Mouse (Mus musculus) hindbrain, embryonic 11.5 days (tissue): ENCODE results near the gene Nr2e1. TPM values are rescaled to one million over a fixed set of nuclear protein-coding genes. Genes with fewer than 3 reads are reported as not detected.

ENCODE experiments used
- ATAC-seq: fragments of 200-750 bp; cut with Nextera tagmentation; 2 replicates; pipeline ENCODE4 v1.8.0; 2017; ENCODE audit warnings: mild to moderate bottlenecking, moderate TSS enrichment, moderate library complexity; ENCODE audit not compliant: low FRiP score
- DNase-seq: peaks from one replicate; pipeline ENCODE4 v3.0.0-alpha.2; 2015; ENCODE audit warnings: low spot score
- H3K27ac ChIP-seq: fragments of 300-500 bp; sonication (generic); 2 replicates; pipeline ENCODE4 v1.5.1; 2014; ENCODE audit warnings: mild to moderate bottlenecking, low read depth, low read length
- H3K27me3 ChIP-seq: fragments of 300-500 bp; sonication (generic); 2 replicates; pipeline ENCODE4 v1.6.1; 2014; ENCODE audit warnings: mild to moderate bottlenecking, low read length, moderate library complexity, mixed read lengths; ENCODE audit not compliant: control insufficient read depth, insufficient read depth
- H3K36me3 ChIP-seq: fragments of 300-500 bp; sonication (generic); 2 replicates; pipeline ENCODE4 v1.6.1; 2014; ENCODE audit warnings: mild to moderate bottlenecking, low read length, moderate library complexity, mixed read lengths; ENCODE audit not compliant: control insufficient read depth, insufficient read depth
- H3K4me1 ChIP-seq: fragments of 300-500 bp; sonication (generic); replicated peaks from 2 replicates; pipeline ENCODE4 v1.6.1; 2014; ENCODE audit warnings: low read length, mixed read lengths; ENCODE audit not compliant: control insufficient read depth, insufficient read depth
- H3K4me2 ChIP-seq: fragments of 300-500 bp; sonication (generic); replicated peaks from 2 replicates; pipeline ENCODE4 v1.6.1; 2014; ENCODE audit warnings: mild to moderate bottlenecking, low read depth, low read length
- H3K4me3 ChIP-seq: fragments of 300-500 bp; sonication (generic); 2 replicates; pipeline ENCODE4 v1.5.1; 2014; ENCODE audit warnings: low read depth, low read length
- H3K9ac ChIP-seq: fragments of 300-500 bp; sonication (generic); 2 replicates; pipeline ENCODE4 v1.6.1; 2014; ENCODE audit warnings: low read depth, low read length
- H3K9me3 ChIP-seq: fragments of 300-500 bp; sonication (generic); 2 replicates; pipeline ENCODE4 v1.6.1; 2016; ENCODE audit warnings: low read length; ENCODE audit not compliant: control insufficient read depth
- WGBS: fragments of 180-500 bp; shearing (Covaris S2); extraction: QIAGEN DNeasy Blood & Tissue Kit; methylation state at CpG from one replicate; pipeline ENCODE4 v1.1.7; 2014; 5-methylcytosine and 5-hydroxymethylcytosine counted together
- polyA plus RNA-seq: library from polyadenylated mRNA; unstranded; fragments of >200 nt; fragmentation: Nextera tagmentation; extraction: Ambion mirVana; gene quantifications from 2 replicates; pipeline ENCODE4 v1.2.1, GENCODE M21; 2014

Gene Nr2e1
- polyA plus RNA-seq, 1 experiment from 2014 or later: 0.71 TPM

- H3K4me1 ChIP-seq: peaks cover 24% of the 10 kb centered on the region
- peaks cover 97% of the 10 kb centered on the region for H3K27me3 ChIP-seq
- peaks cover 3% of the 10 kb centered on the region for H3K9me3 ChIP-seq
- H3K4me2 ChIP-seq: peak overlapping the region; percentile 27; the same call in 1 of the 2 replicates
- no peaks in the 10 kb centered on the region for H3K36me3 ChIP-seq
- WGBS: under 1% methylated on average over 31 of the region's 32 CpGs
- H3K4me3 ChIP-seq: peak overlapping the region; percentile 0
- ATAC-seq (no peak; the same call in 1 of the 2 replicates), DNase-seq (no peak)
- H3K9ac ChIP-seq: no peak overlapping the region
- no peak overlapping the region for H3K27ac ChIP-seq
Observed at GRCm38 (mm10) chr10:42583902-42584435, 537 bp upstream of the Nr2e1 start.

- Histone ChIP-seq H3K27ac (no peak overlapping the region), H3K27me3 (peaks cover 96% of the 10 kb centered on the region), H3K4me3 (no peak overlapping the region), H3K9ac (no peak overlapping the region), H3K9me3 (peaks cover 3% of the 10 kb centered on the region), H3K36me3 (no peaks in the 10 kb centered on the region), H3K4me2 (no peak overlapping the region), H3K4me1 (peaks cover 24% of the 10 kb centered on the region)
- ATAC-seq (no peak), DNase-seq (peak; percentile 78)
- WGBS: under 1% methylated on average over 44 of the region's 44 CpGs
Observed at GRCm38 (mm10) chr10:42582566-42583110, 794 bp downstream of the Nr2e1 start.

- no peak overlapping the region for H3K4me2 ChIP-seq
- peaks cover 3% of the 10 kb centered on the region for H3K9me3 ChIP-seq
- ATAC-seq: no peak
- no peak overlapping the region for H3K4me3 ChIP-seq
- peaks cover 24% of the 10 kb centered on the region for H3K4me1 ChIP-seq
- peak; percentile 71 for DNase-seq
- WGBS: 0% methylated on average over 45 of the region's 45 CpGs
- H3K36me3 ChIP-seq: no peaks in the 10 kb centered on the region
- H3K27me3 ChIP-seq: peaks cover 94% of the 10 kb centered on the region
- H3K9ac ChIP-seq: no peak overlapping the region
- no peak overlapping the region for H3K27ac ChIP-seq
Observed at GRCm38 (mm10) chr10:42581694-42582565, 1.5 kb downstream of the Nr2e1 start.

- Histone ChIP-seq H3K36me3 (no peaks in the 10 kb centered on the region), H3K27me3 (peaks cover 94% of the 10 kb centered on the region), H3K9ac (no peak overlapping the region), H3K4me3 (no peak overlapping the region), H3K27ac (no peak overlapping the region), H3K9me3 (no peaks in the 10 kb centered on the region), H3K4me2 (no peak overlapping the region), H3K4me1 (peaks cover 24% of the 10 kb centered on the region)
- peak; percentile 52 for DNase-seq
- no peak for ATAC-seq
- under 1% methylated on average over 7 of the region's 7 CpGs for WGBS
Observed at GRCm38 (mm10) chr10:42580951-42581277, 2.5 kb downstream of the Nr2e1 start.

GRCm38 (mm10) chr10:42580131-42580950, 3.1 kb downstream of the Nr2e1 start:
- peaks cover 94% of the 10 kb centered on the region for H3K27me3 ChIP-seq
- H3K27ac ChIP-seq: no peak overlapping the region
- no peak overlapping the region for H3K9ac ChIP-seq
- H3K9me3 ChIP-seq: no peaks in the 10 kb centered on the region
- no peaks in the 10 kb centered on the region for H3K36me3 ChIP-seq
- no peak overlapping the region for H3K4me2 ChIP-seq
- ATAC-seq: 0 out of 2 replicates have a peak, but pooled peaks have one; percentile 14
- H3K4me1 ChIP-seq: peaks cover 24% of the 10 kb centered on the region
- 1% methylated on average over 29 of the region's 29 CpGs for WGBS
- no peak overlapping the region for H3K4me3 ChIP-seq
- peak; percentile 61 for DNase-seq

- no peak overlapping the region for H3K4me3 ChIP-seq
- H3K4me2 ChIP-seq: no peak overlapping the region; the same call in 1 of the 2 replicates
- ATAC-seq: peak; percentile 28; the same call in 1 of the 2 replicates
- WGBS: under 1% methylated on average over 40 of the region's 41 CpGs
- no peak overlapping the region for H3K9ac ChIP-seq
- H3K27me3 ChIP-seq: peaks cover 94% of the 10 kb centered on the region
- DNase-seq: no peak
- H3K9me3 ChIP-seq: no peaks in the 10 kb centered on the region
- no peak overlapping the region for H3K27ac ChIP-seq
- H3K4me1 ChIP-seq: peaks cover 24% of the 10 kb centered on the region
- H3K36me3 ChIP-seq: no peaks in the 10 kb centered on the region
Observed at GRCm38 (mm10) chr10:42579475-42580130, 3.8 kb downstream of the Nr2e1 start.

GRCm38 (mm10) chr10:42578698-42579474, 4.5 kb downstream of the Nr2e1 start:
- DNase-seq (peak; percentile 50), ATAC-seq (no peak)
- 2% methylated on average over 22 of the region's 22 CpGs for WGBS
- Histone ChIP-seq H3K27ac (no peak overlapping the region), H3K4me1 (peaks cover 17% of the 10 kb centered on the region), H3K4me3 (no peak overlapping the region), H3K36me3 (no peaks in the 10 kb centered on the region), H3K27me3 (peaks cover 94% of the 10 kb centered on the region), H3K9me3 (no peaks in the 10 kb centered on the region), H3K4me2 (no peak overlapping the region; the same call in 1 of the 2 replicates), H3K9ac (no peak overlapping the region)
